In the genomic region with DNA sequence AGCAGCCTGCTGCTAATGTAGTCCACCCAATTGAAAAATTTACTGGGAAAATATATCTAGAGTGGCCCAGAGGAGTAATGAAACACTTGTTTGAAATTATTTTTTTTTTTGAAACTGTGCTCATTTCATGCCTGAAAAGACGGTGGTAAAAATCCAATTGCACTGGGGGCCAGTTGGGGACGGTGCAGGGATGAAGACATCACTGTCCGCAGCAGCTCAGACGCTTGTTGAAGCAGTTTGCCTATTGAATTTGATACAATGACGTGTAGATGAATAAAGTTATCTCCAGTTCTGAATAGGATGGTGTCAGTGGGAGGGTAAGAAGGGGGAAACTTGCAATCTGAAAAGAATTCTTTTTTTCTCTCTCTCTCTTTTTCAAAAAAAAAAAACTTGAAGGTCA, we compare ENCODE assay signal across 24 mouse cellular contexts.
"Had no signal": no experiment of that assay in that cellular context is flagged by ENCODE, and none has a peak within 500 bp of the region (broad histone marks: within the 10 kb centered on the region; RNA-seq: fewer than 3 reads in every experiment).

No protein-coding gene starts in this region.

- ATAC-seq: hindbrain, embryonic 16.5 days; inflammation-experienced regulatory T-cells, adult 6 months; intestine, embryonic 15.5 days; intestine, postnatal 0 days had no signal

- H3K27ac ChIP-seq: heart, adult 2 months; heart, embryonic 10.5 days; hindbrain, embryonic 14.5 days; intestine, embryonic 15.5 days; layer of hippocampus, adult 2 months; left cerebral cortex, adult 2 months; limb, embryonic 10.5 days; limb, embryonic 12.5 days; liver, embryonic 13.5 days had no signal

- H3K36me3 ChIP-seq: heart, embryonic 10.5 days; heart, embryonic 12.5 days; intestine, embryonic 15.5 days; limb, embryonic 10.5 days; limb, embryonic 12.5 days; liver, embryonic 13.5 days had no signal

- H3K9ac ChIP-seq: heart, embryonic 12.5 days; hindbrain, embryonic 14.5 days; intestine, embryonic 15.5 days; limb, embryonic 12.5 days; liver, embryonic 13.5 days had no signal

- H3K4me1 ChIP-seq: heart, embryonic 10.5 days; heart, embryonic 12.5 days; intestine, embryonic 15.5 days; limb, embryonic 10.5 days; limb, embryonic 12.5 days; liver, embryonic 13.5 days had no signal

- H3K27me3 ChIP-seq: heart, embryonic 12.5 days; intestine, embryonic 15.5 days; limb, embryonic 12.5 days; liver, embryonic 13.5 days had no signal

- H3K4me2 ChIP-seq: heart, embryonic 12.5 days; hindbrain, embryonic 14.5 days; intestine, embryonic 15.5 days; limb, embryonic 12.5 days; liver, embryonic 11.5 days; liver, embryonic 13.5 days had no signal

- H3K9me3 ChIP-seq: heart, embryonic 10.5 days; heart, embryonic 12.5 days; intestine, embryonic 15.5 days; limb, embryonic 10.5 days; limb, embryonic 12.5 days; liver, embryonic 13.5 days had no signal

- DNase-seq: gastrocnemius, postnatal 14 days; gastrocnemius, postnatal 36 days; heart, adult 2 months; heart, postnatal 10 days; heart, postnatal 4 days; kidney, adult 18-20 months; kidney, adult 8-10 months; kidney, postnatal 10 days; kidney, postnatal 25 days; kidney, postnatal 4 days; liver; liver, embryonic 13.5 days had no signal

- H3K4me3 ChIP-seq: heart, adult 2 months; heart, embryonic 10.5 days; heart, embryonic 12.5 days; intestine, embryonic 15.5 days; layer of hippocampus, adult 2 months; left cerebral cortex, adult 2 months; limb, embryonic 10.5 days; limb, embryonic 12.5 days; liver, embryonic 13.5 days had no signal
